Mouse (Mus musculus) T-helper 2 cell (primary cell): Measurements from ENCODE around the gene Sgpl1.

Source experiments
- in situ Hi-C: fragments of 300-600 bp; cut with MboI, MseI; formaldehyde crosslinking; loops from one replicate; pipeline ENCODE4 v1.15.1; 2025; ENCODE audit warnings: high pct_unique_total_duplicates

The Sgpl1 gene

GRCm38 (mm10) chr10:61086502-61086901 is 61.0 kb downstream of the Sgpl1 start:
- in situ Hi-C loops = no loop called here

- in situ Hi-C loops = no loop called here
Observed at GRCm38 (mm10) chr10:61085364-61085763, 62.1 kb downstream of the Sgpl1 start.

GRCm38 (mm10) chr10:61080931-61081255 is 66.6 kb downstream of the Sgpl1 start:
- in situ Hi-C loops = no loop called here

- in situ Hi-C loops = no loop called here
Observed at GRCm38 (mm10) chr10:61080227-61080930, 67.1 kb downstream of the Sgpl1 start.

- in situ Hi-C loops = no loop called here
Observed at GRCm38 (mm10) chr10:61075607-61076006, 71.9 kb downstream of the Sgpl1 start.

GRCm38 (mm10) chr10:61074643-61075042 is 72.9 kb downstream of the Sgpl1 start:
- in situ Hi-C loops = loop anchor here (5.0 kb wide), 1 partner anchor 542 kb away; no protein-coding TSS in a partner anchor

GRCm38 (mm10) chr10:61072324-61072723 is 75.2 kb downstream of the Sgpl1 start:
- in situ Hi-C loops = loop anchor here (5.0 kb wide), 1 partner anchor 540 kb away; no protein-coding TSS in a partner anchor

- in situ Hi-C loops = no loop called here
Observed at GRCm38 (mm10) chr10:61069248-61069647, 78.3 kb downstream of the Sgpl1 start.

GRCm38 (mm10) chr10:61068436-61069192 is 78.9 kb downstream of the Sgpl1 start:
- in situ Hi-C loops = no loop called here

- in situ Hi-C loops = no loop called here
Observed at GRCm38 (mm10) chr10:61065287-61066005, 82.1 kb downstream of the Sgpl1 start.

- in situ Hi-C loops = no loop called here
Observed at GRCm38 (mm10) chr10:61064635-61065034, 82.9 kb downstream of the Sgpl1 start.

GRCm38 (mm10) chr10:61063271-61063864 is 84.1 kb downstream of the Sgpl1 start:
- in situ Hi-C loops = no loop called here

GRCm38 (mm10) chr10:61059543-61060110 is 87.9 kb downstream of the Sgpl1 start:
- in situ Hi-C loops = no loop called here

- in situ Hi-C loops = no loop called here
Observed at GRCm38 (mm10) chr10:61059101-61059500, 88.4 kb downstream of the Sgpl1 start.

GRCm38 (mm10) chr10:61056661-61057060 is 90.8 kb downstream of the Sgpl1 start:
- in situ Hi-C loops = no loop called here

GRCm38 (mm10) chr10:61051993-61052613 is 95.4 kb downstream of the Sgpl1 start:
- in situ Hi-C loops = loop anchor here (5.0 kb wide), 1 partner anchor 275 kb away; no protein-coding TSS in a partner anchor
